Mouse (Mus musculus) hindbrain, embryonic 13.5 days (tissue): ENCODE measurements around the gene Smarce1. TPM values are rescaled to one million over a fixed set of nuclear protein-coding genes. Genes with fewer than 3 reads are reported as not detected.

Source experiments
- ATAC-seq: fragments of 200-750 bp; cut with Nextera tagmentation; 2 replicates; pipeline ENCODE4 v1.8.0; 2017; ENCODE audit warnings: moderate TSS enrichment; ENCODE audit not compliant: low FRiP score
- H3K27ac ChIP-seq: fragments of 300-500 bp; sonication (generic); 2 replicates; pipeline ENCODE4 v1.5.1; 2015; ENCODE audit warnings: inconsistent platforms, mild to moderate bottlenecking, moderate library complexity
- H3K27me3 ChIP-seq: fragments of 300-500 bp; sonication (generic); 2 replicates; pipeline ENCODE4 v1.6.1; 2015; ENCODE audit warnings: mild to moderate bottlenecking, inconsistent platforms
- H3K36me3 ChIP-seq: fragments of 300-500 bp; sonication (generic); 2 replicates; pipeline ENCODE4 v1.6.1; 2015; ENCODE audit warnings: mild to moderate bottlenecking, inconsistent platforms
- H3K4me1 ChIP-seq: fragments of 300-500 bp; sonication (generic); replicated peaks from 2 replicates; pipeline ENCODE4 v1.6.1; 2015; ENCODE audit warnings: inconsistent platforms
- H3K4me2 ChIP-seq: fragments of 300-500 bp; sonication (generic); 2 replicates; pipeline ENCODE4 v1.6.1; 2015; ENCODE audit warnings: inconsistent platforms, mild to moderate bottlenecking, moderate library complexity
- H3K4me3 ChIP-seq: fragments of 300-500 bp; sonication (generic); 2 replicates; pipeline ENCODE4 v1.5.1; 2015; ENCODE audit warnings: mild to moderate bottlenecking, inconsistent platforms
- H3K9ac ChIP-seq: fragments of 300-500 bp; sonication (generic); 2 replicates; pipeline ENCODE4 v1.6.1; 2015; ENCODE audit warnings: mild to moderate bottlenecking, inconsistent platforms
- H3K9me3 ChIP-seq: fragments of 300-500 bp; sonication (generic); 2 replicates; pipeline ENCODE4 v1.6.1; 2016; ENCODE audit warnings: inconsistent platforms
- WGBS: fragments of 180-500 bp; shearing (Covaris S2); methylation state at CpG from one replicate; pipeline ENCODE4 v1.1.7; 2015; 5-methylcytosine and 5-hydroxymethylcytosine counted together
- polyA plus RNA-seq: library from polyadenylated mRNA; unstranded; fragments of >200 nt; fragmentation: Nextera tagmentation; extraction: Ambion mirVana; gene quantifications from 2 replicates; pipeline ENCODE4 v1.2.1, GENCODE M21; 2015

The Smarce1 gene
- polyA plus RNA-seq, 1 experiment from 2014 or later: 344 TPM

DNA sequence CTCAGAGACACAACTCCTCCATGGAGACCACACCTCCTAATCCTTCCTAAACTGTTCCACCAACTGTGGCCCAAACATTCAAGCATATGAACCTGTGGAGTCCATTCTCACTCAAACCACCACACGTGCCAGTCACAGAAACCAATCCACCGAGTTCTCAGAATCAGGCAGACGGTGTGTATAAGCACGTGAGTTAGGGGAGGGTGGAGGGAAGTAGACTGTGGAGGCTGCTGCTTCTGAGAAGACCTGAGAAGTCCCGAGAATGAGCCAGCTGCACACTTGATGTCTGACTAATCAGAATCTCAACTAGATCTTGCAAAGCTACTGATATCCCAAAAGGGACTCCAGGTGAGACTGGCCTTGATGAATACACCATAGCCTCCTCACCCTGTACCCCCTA, 50.7 kb downstream of the Smarce1 start:
- H3K9me3 ChIP-seq: no peaks in the 10 kb centered on the region
- no peak overlapping the region for H3K9ac ChIP-seq
- H3K36me3 ChIP-seq: no peaks in the 10 kb centered on the region
- no peak overlapping the region for H3K4me3 ChIP-seq
- no peak overlapping the region for H3K4me2 ChIP-seq
- H3K27me3 ChIP-seq: no peaks in the 10 kb centered on the region
- no peak for ATAC-seq
- H3K27ac ChIP-seq: no peak overlapping the region
- 90% methylated on average over 5 of the region's 5 CpGs for WGBS
- 0 out of 2 replicates have a peak, but pooled peaks cover 4% of the 10 kb centered on the region for H3K4me1 ChIP-seq

- Histone ChIP-seq H3K36me3 (no peaks in the 10 kb centered on the region), H3K9me3 (no peaks in the 10 kb centered on the region), H3K27ac (no peak overlapping the region), H3K27me3 (no peaks in the 10 kb centered on the region), H3K4me3 (no peak overlapping the region), H3K4me2 (no peak overlapping the region), H3K9ac (no peak overlapping the region), H3K4me1 (0 out of 2 replicates have a peak, but pooled peaks cover 4% of the 10 kb centered on the region)
- ATAC-seq: no peak
- 97% methylated on average over 1 of the region's 3 CpGs for WGBS
These were observed 53.0 kb downstream of the Smarce1 start for GRCm38 (mm10) chr11:99177925-99178198.

- WGBS: 66% methylated on average over 5 of the region's 5 CpGs
- H3K4me1 ChIP-seq: no peaks in the 10 kb centered on the region
- H3K4me3 ChIP-seq: no peak overlapping the region
- H3K27me3 ChIP-seq: no peaks in the 10 kb centered on the region
- no peaks in the 10 kb centered on the region for H3K36me3 ChIP-seq
- H3K9ac ChIP-seq: no peak overlapping the region
- H3K4me2 ChIP-seq: no peak overlapping the region
- no peaks in the 10 kb centered on the region for H3K9me3 ChIP-seq
- H3K27ac ChIP-seq: no peak overlapping the region
- ATAC-seq: no peak
These were observed 53.5 kb downstream of the Smarce1 start for GRCm38 (mm10) chr11:99177054-99177924.

DNA sequence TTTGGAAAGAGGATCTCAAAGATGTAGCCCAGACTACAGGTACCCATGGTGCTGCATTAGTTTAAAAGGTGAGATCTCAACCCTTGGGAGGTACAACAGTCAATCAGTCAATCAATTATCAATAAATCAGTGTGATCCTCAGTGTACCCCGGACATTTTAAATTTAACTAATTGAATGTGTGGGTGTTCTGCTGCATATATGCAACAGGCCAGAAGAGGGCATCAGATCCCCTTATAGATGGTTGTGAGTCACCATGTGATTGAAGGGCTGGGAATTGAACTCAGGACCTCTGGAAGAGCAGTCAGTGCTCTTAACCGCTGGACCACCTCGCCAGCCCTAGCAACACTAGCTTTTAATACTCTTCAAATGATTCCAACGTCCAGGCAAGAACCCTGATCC, 58.8 kb downstream of the Smarce1 start:
- Histone ChIP-seq H3K9me3 (no peaks in the 10 kb centered on the region), H3K36me3 (no peaks in the 10 kb centered on the region), H3K27ac (no peak overlapping the region), H3K9ac (no peak overlapping the region), H3K4me3 (no peak overlapping the region), H3K4me2 (no peak overlapping the region), H3K27me3 (no peaks in the 10 kb centered on the region), H3K4me1 (no peaks in the 10 kb centered on the region)
- ATAC-seq: no peak
- 84% methylated on average over 4 of the region's 4 CpGs for WGBS

GRCm38 (mm10) chr11:99171442-99171841, 59.4 kb downstream of the Smarce1 start:
- H3K9ac ChIP-seq: no peak overlapping the region
- H3K9me3 ChIP-seq: no peaks in the 10 kb centered on the region
- H3K36me3 ChIP-seq: no peaks in the 10 kb centered on the region
- 81% methylated on average over 2 of the region's 2 CpGs for WGBS
- H3K4me3 ChIP-seq: no peak overlapping the region
- H3K27ac ChIP-seq: no peak overlapping the region
- no peaks in the 10 kb centered on the region for H3K4me1 ChIP-seq
- H3K27me3 ChIP-seq: no peaks in the 10 kb centered on the region
- H3K4me2 ChIP-seq: no peak overlapping the region
- no peak for ATAC-seq

DNA sequence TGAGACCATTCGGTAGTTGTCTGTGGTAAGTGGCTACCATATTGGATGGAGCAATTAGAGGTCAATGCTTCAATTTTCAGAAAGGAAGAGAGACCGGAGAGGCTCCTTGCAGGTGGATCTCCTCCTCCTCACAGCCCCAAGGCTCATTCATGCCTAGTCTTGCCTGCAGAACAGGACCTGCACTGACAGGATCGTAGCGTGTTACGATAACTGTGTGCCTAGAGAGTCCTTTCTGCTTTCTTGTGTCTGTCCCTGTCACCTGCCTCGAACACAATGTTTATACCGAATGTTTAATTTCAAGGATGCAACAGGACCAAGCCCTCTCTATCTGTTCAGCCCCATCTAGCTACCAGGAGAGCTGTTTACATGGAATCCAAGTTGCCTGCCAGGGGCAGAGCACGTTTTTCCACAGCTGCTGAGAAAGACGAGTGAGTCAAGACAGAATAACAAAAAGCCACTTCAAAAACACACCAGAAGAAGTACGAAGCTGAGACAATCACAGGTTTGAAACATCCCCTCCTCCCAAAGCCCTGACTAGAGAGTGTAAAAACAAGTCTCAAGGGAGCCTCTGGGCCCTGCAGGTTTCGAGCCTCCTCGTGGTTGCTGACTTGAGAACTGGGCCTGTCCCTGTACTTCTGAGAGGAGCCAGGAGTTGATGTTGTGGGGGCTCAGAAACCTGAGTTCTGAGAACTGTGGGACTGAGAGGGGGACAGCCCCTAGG, 60.1 kb downstream of the Smarce1 start:
- Histone ChIP-seq H3K4me1 (no peaks in the 10 kb centered on the region), H3K4me2 (no peak overlapping the region), H3K9ac (no peak overlapping the region), H3K27me3 (no peaks in the 10 kb centered on the region), H3K27ac (no peak overlapping the region), H3K4me3 (no peak overlapping the region), H3K36me3 (no peaks in the 10 kb centered on the region), H3K9me3 (no peaks in the 10 kb centered on the region)
- 82% methylated on average over 12 of the region's 12 CpGs for WGBS
- ATAC-seq: no peak

- H3K4me2 ChIP-seq: no peak overlapping the region
- no peaks in the 10 kb centered on the region for H3K27me3 ChIP-seq
- H3K9ac ChIP-seq: no peak overlapping the region
- H3K27ac ChIP-seq: no peak overlapping the region
- H3K4me3 ChIP-seq: no peak overlapping the region
- no peak for ATAC-seq
- H3K9me3 ChIP-seq: no peaks in the 10 kb centered on the region
- H3K36me3 ChIP-seq: no peaks in the 10 kb centered on the region
- 92% methylated on average over 6 of the region's 6 CpGs for WGBS
- no peaks in the 10 kb centered on the region for H3K4me1 ChIP-seq
These were observed 60.8 kb downstream of the Smarce1 start for GRCm38 (mm10) chr11:99170005-99170404.

GRCm38 (mm10) chr11:99169438-99169837, 61.4 kb downstream of the Smarce1 start:
- Histone ChIP-seq H3K27me3 (no peaks in the 10 kb centered on the region), H3K4me3 (no peak overlapping the region), H3K4me2 (no peak overlapping the region), H3K36me3 (no peaks in the 10 kb centered on the region), H3K27ac (no peak overlapping the region), H3K9me3 (no peaks in the 10 kb centered on the region), H3K4me1 (no peaks in the 10 kb centered on the region), H3K9ac (no peak overlapping the region)
- no peak for ATAC-seq
- 93% methylated on average over 2 of the region's 2 CpGs for WGBS

GRCm38 (mm10) chr11:99168030-99168474, 62.8 kb downstream of the Smarce1 start:
- Histone ChIP-seq H3K9me3 (no peaks in the 10 kb centered on the region), H3K9ac (no peak overlapping the region), H3K4me2 (no peak overlapping the region), H3K36me3 (no peaks in the 10 kb centered on the region), H3K27ac (no peak overlapping the region), H3K4me3 (no peak overlapping the region), H3K4me1 (no peaks in the 10 kb centered on the region), H3K27me3 (no peaks in the 10 kb centered on the region)
- ATAC-seq: no peak
- 68% methylated on average over 12 of the region's 12 CpGs for WGBS

- ATAC-seq: no peak
- Histone ChIP-seq H3K9ac (no peak overlapping the region), H3K4me1 (no peaks in the 10 kb centered on the region), H3K36me3 (no peaks in the 10 kb centered on the region), H3K9me3 (no peaks in the 10 kb centered on the region), H3K27me3 (no peaks in the 10 kb centered on the region), H3K27ac (no peak overlapping the region), H3K4me3 (no peak overlapping the region), H3K4me2 (no peak overlapping the region)
- 89% methylated on average over 7 of the region's 7 CpGs for WGBS
These were observed 63.2 kb downstream of the Smarce1 start for GRCm38 (mm10) chr11:99167576-99167975.

GRCm38 (mm10) chr11:99166241-99166640, 64.6 kb downstream of the Smarce1 start:
- H3K27ac ChIP-seq: no peak overlapping the region
- 90% methylated on average over 7 of the region's 7 CpGs for WGBS
- H3K4me2 ChIP-seq: no peak overlapping the region
- no peak overlapping the region for H3K4me3 ChIP-seq
- ATAC-seq: no peak
- no peaks in the 10 kb centered on the region for H3K9me3 ChIP-seq
- H3K27me3 ChIP-seq: no peaks in the 10 kb centered on the region
- no peaks in the 10 kb centered on the region for H3K36me3 ChIP-seq
- H3K4me1 ChIP-seq: no peaks in the 10 kb centered on the region
- no peak overlapping the region for H3K9ac ChIP-seq

- Histone ChIP-seq H3K4me1 (no peaks in the 10 kb centered on the region), H3K9ac (no peak overlapping the region), H3K4me2 (no peak overlapping the region), H3K27me3 (no peaks in the 10 kb centered on the region), H3K4me3 (no peak overlapping the region), H3K27ac (no peak overlapping the region), H3K36me3 (no peaks in the 10 kb centered on the region), H3K9me3 (no peaks in the 10 kb centered on the region)
- WGBS: 72% methylated on average over 11 of the region's 11 CpGs
- ATAC-seq: no peak
These were observed 65.6 kb downstream of the Smarce1 start for GRCm38 (mm10) chr11:99165031-99165752.
